Mouse (Mus musculus) adrenal gland, postnatal 14 days (tissue): Measurements from ENCODE around the gene Olfr435. TPM values are rescaled to one million over a fixed set of nuclear protein-coding genes. Genes with fewer than 3 reads are reported as not detected.
"Not testable (repeated sequence)": the region's sequence is repeated elsewhere in the genome, so short reads cannot be mapped to it uniquely, and the experiment has no call there.

Experiments
- DNase-seq: peaks from one replicate; pipeline ENCODE4 v3.0.0; 2021; ENCODE audit warnings: mixed read lengths
- long read RNA-seq, 2 experiments: library from polyadenylated mRNA; stranded (forward); transcript quantifications; one replicate each; pipeline ENCODE4 v2.0.0; 2021
- total RNA-seq: library from RNA; stranded (reverse); gene quantifications from 2 replicates; pipeline ENCODE4 v1.2.3, GENCODE M21; 2021

The Olfr435 gene
- not detected in 2 replicates for total RNA-seq
- long read RNA-seq, experiment 1 = 0 reads
- long read RNA-seq, experiment 2 = 0 reads

DNA sequence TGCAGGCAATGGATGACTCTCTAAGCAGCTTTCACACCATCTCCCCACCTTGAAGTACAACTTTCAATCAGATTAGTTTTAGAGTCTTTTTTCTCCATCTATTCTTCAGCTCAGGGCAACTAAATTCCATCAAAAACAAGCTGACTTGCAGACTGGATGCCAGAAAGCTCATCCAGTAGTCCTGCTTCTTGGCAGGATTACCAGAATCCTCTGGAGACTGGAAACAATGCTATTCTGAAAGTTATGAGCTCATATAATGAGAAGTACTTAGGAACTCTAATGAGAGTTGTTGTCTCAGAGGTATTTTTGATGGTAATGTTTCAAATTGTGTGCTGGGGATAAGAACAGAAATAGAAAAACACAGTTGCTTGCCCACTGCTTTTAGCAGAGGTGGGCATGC lies at the start of gene Olfr435:
TSS of gene Olfr435 (plus strand) at position 366 of the 400 bp plus-strand sequence.
- no peak for DNase-seq

DNA sequence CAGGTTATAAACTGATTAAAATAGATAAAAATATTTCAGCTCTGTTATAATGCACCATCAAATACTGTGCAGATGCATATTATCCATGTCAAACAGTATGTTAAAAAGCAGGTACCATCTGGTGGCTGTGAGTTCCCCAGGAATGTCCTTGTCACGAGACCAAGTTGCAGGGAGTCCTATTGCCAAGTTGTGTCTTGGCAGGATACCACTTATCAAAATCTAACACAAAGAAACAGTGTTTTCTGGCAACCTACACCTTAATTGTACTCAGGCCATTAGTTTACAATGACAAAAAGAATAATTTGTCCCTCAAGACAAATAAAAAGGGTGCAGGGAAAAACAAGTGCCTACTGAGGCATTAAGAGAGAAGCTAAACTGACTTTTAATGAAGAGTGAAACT lies 37.4 kb upstream of the Olfr435 start:
- DNase-seq = no peak

GRCm38 (mm10) chr6:43162982-43163381 lies 34.0 kb upstream of the Olfr435 start, which contains the start of gene Olfr437:
Gene Olfr437 (plus strand): TSS chr6:43163282.
- no peak for DNase-seq

- DNase-seq = no peak
Observed at GRCm38 (mm10) chr6:43167246-43167645, 29.7 kb upstream of the Olfr435 start.

- DNase-seq = no peak
Observed at GRCm38 (mm10) chr6:43171840-43172239, 25.1 kb upstream of the Olfr435 start, which contains the start of gene Olfr13. Gene Olfr13 (plus strand): TSS chr6:43172140.

DNA sequence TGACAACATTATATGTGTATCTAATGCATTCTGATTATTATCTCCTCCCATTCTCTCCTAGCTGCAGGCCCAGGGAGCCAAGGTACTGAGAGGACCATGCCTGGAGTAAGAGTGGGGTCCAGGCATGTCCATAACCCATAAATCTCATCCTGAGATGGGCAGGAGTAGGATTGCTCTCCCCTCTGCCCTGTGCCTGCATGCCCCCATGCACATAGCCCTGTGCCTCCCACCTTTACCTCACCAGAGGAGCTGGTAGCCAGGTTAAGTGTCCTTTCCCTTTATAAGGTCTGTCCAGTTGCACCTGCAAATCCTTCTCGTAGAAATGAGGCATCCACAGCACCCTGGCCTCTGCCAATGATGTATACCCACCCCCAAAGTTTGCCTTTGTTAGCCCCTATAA lies 18.8 kb upstream of the Olfr435 start:
- DNase-seq = no peak

GRCm38 (mm10) chr6:43178584-43179501 lies 18.1 kb upstream of the Olfr435 start:
- no peak for DNase-seq

GRCm38 (mm10) chr6:43190986-43191385 lies 6.0 kb upstream of the Olfr435 start:
- DNase-seq = no peak

- no peak for DNase-seq
Observed at GRCm38 (mm10) chr6:43198094-43198493, 1.1 kb downstream of the Olfr435 start.

GRCm38 (mm10) chr6:43202786-43203185 lies 5.8 kb downstream of the Olfr435 start:
- DNase-seq = no peak

DNA sequence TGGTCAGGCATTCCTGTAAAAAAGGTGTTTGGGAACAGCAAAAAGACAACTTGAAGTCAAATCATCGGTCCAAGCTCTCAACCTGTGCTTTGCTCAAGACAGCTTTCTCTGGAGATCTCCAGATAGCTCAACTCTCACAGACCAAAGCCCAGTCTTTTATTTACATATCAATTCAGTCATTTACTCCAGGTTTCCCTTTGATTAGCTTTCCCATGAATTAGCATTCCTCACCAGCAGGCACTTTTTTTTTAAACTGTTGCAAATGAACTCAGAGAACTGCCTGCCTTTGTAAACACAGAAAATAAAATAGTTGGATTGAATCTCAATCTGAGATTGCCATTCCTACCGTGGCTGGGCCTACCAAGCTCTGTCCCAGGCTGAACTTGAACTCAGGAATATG lies 8.4 kb downstream of the Olfr435 start:
- DNase-seq = no peak

GRCm38 (mm10) chr6:43212873-43213272 lies 15.9 kb downstream of the Olfr435 start, which contains the start of gene Olfr434:
Gene Olfr434 (plus strand): TSS chr6:43213021.
- DNase-seq = not testable (repeated sequence)

GRCm38 (mm10) chr6:43231255-43231654 lies 34.3 kb downstream of the Olfr435 start, which contains the start of gene Olfr47:
Gene Olfr47 (plus strand): TSS chr6:43231529.
- DNase-seq = not testable (repeated sequence)

GRCm38 (mm10) chr6:43242061-43242460 lies 45.1 kb downstream of the Olfr435 start:
- peak; percentile 29 for DNase-seq

DNA sequence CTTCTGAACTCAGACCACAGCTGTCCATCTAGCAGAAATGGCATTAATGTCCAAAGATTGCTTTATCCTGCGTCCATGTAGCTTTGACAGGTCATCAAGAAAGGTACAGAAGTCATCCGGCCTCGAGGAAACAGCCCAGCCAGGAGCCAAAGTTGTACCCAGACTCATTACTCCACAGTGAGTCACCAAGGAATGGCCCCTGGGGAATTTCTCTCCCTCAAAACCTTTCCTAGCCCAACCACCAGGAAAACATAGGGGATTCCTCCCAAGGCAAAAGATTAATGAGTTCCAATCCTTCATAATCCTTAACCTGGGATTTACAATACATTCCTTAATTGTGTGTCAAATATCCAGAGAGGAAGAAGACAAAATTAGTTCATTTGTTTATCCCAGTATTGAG lies 50.5 kb downstream of the Olfr435 start:
- DNase-seq = no peak

DNA sequence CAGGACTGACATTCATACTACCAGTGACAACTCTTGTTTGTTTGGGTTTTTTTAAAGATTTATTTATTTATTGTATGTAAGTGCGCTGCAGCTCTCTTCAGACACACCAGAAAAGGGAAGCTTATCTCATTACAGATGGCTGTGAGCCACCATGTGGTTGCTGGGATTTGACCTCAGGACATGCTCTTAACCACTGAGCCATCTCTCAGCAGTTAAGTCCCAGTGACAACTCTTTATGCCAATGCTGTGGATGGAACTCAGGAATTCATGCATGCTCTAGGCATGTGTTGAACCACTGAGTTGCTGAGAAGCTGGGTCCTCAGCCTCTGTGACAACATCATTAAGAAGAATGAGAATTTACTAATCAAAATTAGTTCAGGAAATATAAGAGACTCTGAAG lies 56.0 kb downstream of the Olfr435 start:
- no peak for DNase-seq

Other genes starting within 250 kb of the Olfr435 start
- not detected in 2 replicates for gene Olfr444, start 248.1 kb upstream of the Olfr435 start, total RNA-seq
- gene Olfr441, start 90.8 kb upstream of the Olfr435 start, total RNA-seq = not detected in 2 replicates
- gene Olfr237-ps1, start 50.6 kb upstream of the Olfr435 start, total RNA-seq = not detected in 2 replicates
- not detected in 2 replicates for gene Olfr437, start 33.9 kb upstream of the Olfr435 start, total RNA-seq
- not detected in 2 replicates for gene Olfr13, start 25.0 kb upstream of the Olfr435 start, total RNA-seq
- not detected in 2 replicates for gene Olfr434, start 15.9 kb downstream of the Olfr435 start, total RNA-seq
- gene Olfr47, start 34.4 kb downstream of the Olfr435 start, total RNA-seq = not detected in 2 replicates
- 12.4 and 15.2 TPM in 2 replicates for gene Arhgef5, start 68.4 kb downstream of the Olfr435 start, total RNA-seq
- gene Nobox, start 112.4 kb downstream of the Olfr435 start, total RNA-seq = not detected in 2 replicates